Mouse (Mus musculus) common myeloid progenitor, adult 5-6 weeks (primary cell): ENCODE results near the gene Notch4. TPM values are rescaled to one million over a fixed set of nuclear protein-coding genes. Genes with fewer than 3 reads are reported as not detected.

Source experiments
- ATAC-seq: replicated peaks from 2 replicates; pipeline ENCODE4 v1.8.0; 2016; ENCODE audit warnings: low read depth, mild to moderate bottlenecking, moderate TSS enrichment, inconsistent platforms; ENCODE audit not compliant: poor library complexity, severe bottlenecking
- total RNA-seq: library from RNA; stranded (forward); fragments of 200-1000, 187-1606 nt; gene quantifications from 2 replicates; pipeline ENCODE4 v1.2.3, GENCODE M21; 2017

Notch4 gene
- total RNA-seq, 1 experiment from 2014 or later, result 1.5 TPM

GRCm38 (mm10) chr17:34591994-34592375 lies 27.9 kb downstream of the Notch4 start:
- ATAC-seq, result peak; percentile 55

- no peak for ATAC-seq
These were observed 28.8 kb downstream of the Notch4 start for GRCm38 (mm10) chr17:34592581-34593549.

GRCm38 (mm10) chr17:34593752-34594525 lies 29.9 kb downstream of the Notch4 start:
- ATAC-seq, result no peak

GRCm38 (mm10) chr17:34596098-34596497 lies 32.0 kb downstream of the Notch4 start:
- no peak for ATAC-seq

GRCm38 (mm10) chr17:34597566-34598095 lies 33.6 kb downstream of the Notch4 start, which contains the start of gene Ager:
TSS of gene Ager (plus strand) at chr17:34597862.
- ATAC-seq, result no peak

GRCm38 (mm10) chr17:34599891-34600290 lies 35.8 kb downstream of the Notch4 start:
- ATAC-seq, result no peak

- no peak for ATAC-seq
These were observed 37.7 kb downstream of the Notch4 start for GRCm38 (mm10) chr17:34601796-34602195.

GRCm38 (mm10) chr17:34603375-34604060 lies 39.5 kb downstream of the Notch4 start, which contains the start of gene Rnf5:
TSS of gene Rnf5 (minus strand) at chr17:34603690.
- peak; percentile 70 for ATAC-seq

GRCm38 (mm10) chr17:34604061-34604508 lies 40.0 kb downstream of the Notch4 start, which contains the start of gene Agpat1:
TSS of gene Agpat1 (plus strand) at chr17:34604262.
- peak; percentile 72 for ATAC-seq

- ATAC-seq, result no peak
These were observed 40.6 kb downstream of the Notch4 start for GRCm38 (mm10) chr17:34604511-34605237.

GRCm38 (mm10) chr17:34605609-34606008 lies 41.5 kb downstream of the Notch4 start:
- ATAC-seq, result peak; percentile 29

GRCm38 (mm10) chr17:34606186-34607039 lies 42.3 kb downstream of the Notch4 start:
- no peak for ATAC-seq

- no peak for ATAC-seq
These were observed 43.9 kb downstream of the Notch4 start for GRCm38 (mm10) chr17:34607997-34608396.

- ATAC-seq, result no peak
These were observed 47.0 kb downstream of the Notch4 start for GRCm38 (mm10) chr17:34611050-34611449.

- peak; percentile 29 for ATAC-seq
These were observed 49.1 kb downstream of the Notch4 start for GRCm38 (mm10) chr17:34613054-34613645.

GRCm38 (mm10) chr17:34613830-34614229 lies 49.8 kb downstream of the Notch4 start:
- ATAC-seq, result no peak

- no peak for ATAC-seq
These were observed 51.8 kb downstream of the Notch4 start, which contains the start of gene Egfl8 for GRCm38 (mm10) chr17:34615871-34616270. TSS of gene Egfl8 (minus strand) at chr17:34615971.

- ATAC-seq, result peak; percentile 76
These were observed 54.9 kb downstream of the Notch4 start for GRCm38 (mm10) chr17:34618999-34619398.
